Mouse (Mus musculus) adrenal gland, postnatal 36 days (tissue): ENCODE measurements around the gene Inpp5k. TPM values are rescaled to one million over a fixed set of nuclear protein-coding genes. Genes with fewer than 3 reads are reported as not detected.
A peak's percentile ranks its signal among the peaks of the same experiment; 100 is the strongest.

Experiments used
- DNase-seq, 2 experiments: peaks; one replicate each; pipeline ENCODE4 v3.0.0; 2021; ENCODE audit warnings: mixed read lengths in 1 of 2
- total RNA-seq, 2 experiments: library from RNA; stranded (reverse); gene quantifications; 2 replicates each; pipeline ENCODE4 v1.2.3; 2021

Gene Inpp5k
- total RNA-seq, 2 experiments from 2014 or later: 27.9 to 48.1 TPM

DNA sequence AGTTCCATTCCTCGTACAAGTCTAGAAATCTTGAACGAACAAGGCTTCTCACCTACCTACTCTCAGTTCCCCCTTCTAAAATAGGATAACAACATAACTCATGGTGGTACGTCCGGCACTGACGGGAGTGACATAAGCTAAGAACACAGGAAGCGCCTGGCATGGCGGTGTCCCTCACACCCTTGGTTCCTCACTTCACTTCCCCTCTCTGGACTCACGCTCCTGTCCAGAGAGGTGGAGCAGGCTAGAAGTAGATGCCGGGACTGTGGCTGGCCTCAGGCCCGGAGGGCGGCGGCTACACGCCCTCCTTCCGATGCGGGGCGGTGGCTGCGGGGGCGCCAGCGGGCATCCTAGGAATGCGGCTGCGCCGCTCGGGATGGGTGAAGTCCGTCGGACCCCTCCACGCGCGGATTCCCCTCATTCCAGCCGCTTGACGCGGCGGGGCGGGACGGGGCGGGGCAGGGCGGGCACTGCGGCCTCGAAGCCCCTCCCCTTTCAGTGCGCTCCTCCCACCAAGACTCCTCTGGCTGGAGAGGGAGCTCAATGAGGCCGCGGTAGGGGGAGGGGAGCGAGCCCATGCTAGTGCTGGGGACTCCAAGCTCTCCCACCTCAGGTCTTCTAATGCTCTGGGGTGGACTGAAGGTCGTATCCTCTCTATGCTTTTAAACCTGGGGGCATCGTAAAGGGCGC lies 23.1 kb downstream of the Inpp5k start:
- peak; percentile 84 to 89 for DNase-seq

DNA sequence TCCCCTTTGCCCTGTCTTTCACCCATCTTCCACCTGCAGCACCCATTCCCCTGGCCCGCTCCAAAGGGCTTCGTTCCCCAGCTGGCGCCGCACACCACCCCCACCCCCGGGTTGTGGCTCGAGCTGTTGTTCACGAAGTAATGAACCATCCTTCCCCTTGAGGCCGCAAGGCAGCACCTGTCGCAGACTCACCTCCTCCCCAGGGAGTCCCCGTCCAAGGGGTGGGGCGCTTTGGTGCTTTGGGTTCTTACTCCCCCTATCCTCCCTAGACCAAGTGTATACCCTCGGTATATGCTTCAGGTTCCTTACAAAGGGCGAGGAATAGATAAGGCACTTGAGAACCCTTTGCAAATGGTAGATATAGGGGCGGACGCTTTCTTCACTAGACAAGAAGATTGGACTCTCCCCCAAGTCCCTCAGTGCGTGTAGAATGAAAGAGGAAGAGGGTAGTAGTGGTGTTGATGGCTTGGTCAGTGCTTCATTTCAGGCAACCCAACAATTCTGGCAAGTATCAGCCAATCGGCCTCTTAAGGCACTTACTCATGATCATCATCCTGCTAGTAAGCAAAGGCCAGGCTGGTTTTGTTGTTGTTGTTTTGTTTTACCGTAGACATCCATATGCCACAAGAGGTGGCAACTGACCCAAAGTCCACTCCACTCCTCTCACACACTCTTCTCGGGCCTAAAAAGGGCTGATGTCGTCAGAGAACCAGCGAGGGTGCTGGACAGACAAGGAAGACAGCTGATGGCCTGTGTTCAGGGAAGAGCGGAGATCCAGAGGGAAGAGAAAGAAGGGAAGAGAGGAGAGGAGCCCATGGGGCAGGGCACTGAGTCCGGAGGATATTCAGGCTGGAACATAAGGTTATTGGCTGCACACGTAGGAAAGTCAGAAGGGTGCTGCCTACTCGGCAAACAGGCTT lies 23.9 kb downstream of the Inpp5k start:
- peak in 1 of 2 experiments; percentile 43 for DNase-seq

DNA sequence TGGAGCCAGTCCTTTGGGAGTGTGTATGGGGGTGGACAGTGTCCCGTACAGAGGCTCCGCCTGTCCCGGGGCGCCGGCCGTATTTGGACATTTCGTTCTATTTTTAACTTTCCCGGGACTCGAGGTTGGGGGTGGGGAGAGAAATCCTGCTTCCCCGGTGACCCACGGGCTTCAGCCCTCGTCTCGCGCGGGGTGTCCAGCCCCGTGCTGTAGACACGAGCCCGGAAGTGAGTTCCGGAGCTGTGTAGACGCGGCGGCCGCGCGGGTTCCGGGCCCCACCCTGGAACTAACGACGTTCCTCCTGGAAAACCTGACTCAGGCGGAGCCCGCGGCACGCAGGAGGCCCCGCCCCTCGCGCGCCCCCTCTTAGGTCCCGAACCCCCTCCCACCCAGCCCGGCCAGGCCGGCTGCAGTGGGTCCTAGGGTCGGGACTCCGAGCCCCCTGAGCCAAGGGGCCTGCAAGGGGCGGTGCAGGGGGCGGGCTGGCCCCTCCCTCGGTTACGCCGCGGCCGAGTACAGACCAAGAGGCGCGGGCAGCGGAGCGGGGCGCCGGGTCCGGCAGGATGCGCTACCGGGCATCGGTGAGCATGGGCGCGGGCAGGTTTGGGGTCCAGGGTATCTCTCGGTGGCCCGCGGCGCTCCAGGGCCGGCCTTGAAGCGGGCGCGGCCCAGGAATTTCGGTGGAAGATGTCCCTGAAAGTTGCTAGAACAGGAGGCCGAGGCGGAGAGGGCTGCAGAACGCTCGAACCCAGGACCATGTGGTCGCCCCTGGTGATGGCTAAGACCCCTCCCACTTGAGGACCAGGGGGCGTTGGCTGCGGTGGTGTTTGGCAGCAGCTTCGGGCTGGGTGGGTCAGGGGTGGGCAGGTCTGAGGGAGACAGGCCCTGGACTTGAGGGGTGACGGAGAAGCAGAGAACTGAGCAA lies 25.1 kb downstream of the Inpp5k start:
- DNase-seq: peak; percentile 85 to 89

DNA sequence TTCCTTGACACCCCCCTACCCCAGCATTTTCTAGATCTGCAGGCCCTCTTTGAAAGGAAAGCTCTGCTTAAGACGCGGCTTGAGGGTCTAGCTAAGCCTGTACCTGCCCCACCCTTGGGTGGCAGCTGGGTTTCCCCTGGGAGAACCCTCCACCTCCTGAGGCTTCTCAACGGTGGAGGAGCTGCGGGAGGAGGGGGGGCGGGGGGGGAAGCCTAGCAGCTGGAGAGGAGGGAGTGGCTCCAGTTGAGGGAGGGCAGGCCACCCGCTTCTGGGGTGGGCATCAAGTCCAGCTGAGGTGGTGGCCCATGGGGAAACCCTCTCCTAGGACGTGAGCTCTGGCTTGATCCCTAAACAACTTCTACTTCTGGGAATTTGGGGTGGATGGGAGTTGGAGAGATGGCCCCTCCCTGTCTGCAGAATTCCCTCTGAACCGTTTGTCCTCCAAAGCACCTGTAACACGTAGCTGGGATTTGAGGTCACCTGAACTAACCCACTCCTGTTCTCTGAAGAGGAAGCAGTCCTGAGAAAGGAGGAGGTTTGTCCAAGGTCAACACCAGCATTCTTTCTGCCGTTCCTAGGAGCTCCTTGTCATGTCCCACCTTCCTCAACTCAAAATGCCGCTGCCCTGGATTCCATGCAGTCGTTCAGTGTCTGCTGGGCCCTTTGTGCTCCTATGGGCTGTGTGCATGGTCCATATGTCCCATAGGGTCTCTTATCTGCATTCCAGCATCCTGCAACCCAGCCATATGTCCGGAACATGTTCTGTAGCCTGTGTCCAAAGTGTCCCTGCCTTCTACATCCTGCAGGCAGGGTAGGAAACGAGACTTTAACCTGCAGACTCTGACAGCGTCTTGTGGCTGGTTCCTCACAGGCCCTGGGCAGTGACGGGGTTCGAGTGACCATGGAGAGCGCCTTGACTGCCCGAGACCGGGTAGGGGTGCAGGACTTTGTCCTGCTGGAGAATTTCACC lies 26.1 kb downstream of the Inpp5k start:
- no peak for DNase-seq

DNA sequence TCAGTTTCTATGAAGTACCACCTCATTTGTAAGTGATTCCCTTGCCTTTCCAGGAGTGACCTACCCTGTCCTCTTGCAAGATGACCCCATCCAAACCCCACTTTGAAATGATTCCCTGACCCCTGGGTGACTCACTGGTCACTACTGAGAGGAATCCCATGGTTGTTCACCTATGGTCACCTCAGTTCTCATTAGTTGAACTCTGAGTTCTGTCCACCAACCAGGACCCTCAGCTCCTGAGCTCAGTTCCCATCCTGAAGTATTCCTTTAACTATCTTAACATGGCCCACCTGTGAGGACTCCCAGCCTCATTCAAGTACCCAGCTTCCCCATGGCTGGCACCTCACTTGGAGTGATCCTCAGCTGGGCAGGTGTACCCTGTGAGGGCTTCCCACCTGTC lies 27.1 kb downstream of the Inpp5k start:
- no peak for DNase-seq

DNA sequence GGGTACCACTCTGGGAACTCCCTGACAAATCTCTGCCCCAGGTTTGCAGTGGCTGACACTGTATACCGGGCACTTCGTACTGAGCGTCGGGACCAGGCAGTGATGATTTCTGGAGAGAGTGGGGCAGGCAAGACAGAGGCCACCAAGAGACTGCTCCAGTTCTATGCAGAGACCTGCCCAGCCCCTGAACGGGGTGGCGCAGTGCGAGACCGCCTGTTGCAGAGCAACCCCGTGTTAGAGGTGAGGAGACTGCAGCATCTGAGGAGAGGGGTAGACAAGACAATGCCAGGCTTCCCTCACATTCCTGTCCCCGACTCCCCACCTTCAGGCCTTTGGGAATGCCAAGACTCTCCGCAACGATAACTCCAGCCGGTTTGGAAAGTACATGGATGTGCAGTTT lies 27.5 kb downstream of the Inpp5k start:
- no peak for DNase-seq

DNA sequence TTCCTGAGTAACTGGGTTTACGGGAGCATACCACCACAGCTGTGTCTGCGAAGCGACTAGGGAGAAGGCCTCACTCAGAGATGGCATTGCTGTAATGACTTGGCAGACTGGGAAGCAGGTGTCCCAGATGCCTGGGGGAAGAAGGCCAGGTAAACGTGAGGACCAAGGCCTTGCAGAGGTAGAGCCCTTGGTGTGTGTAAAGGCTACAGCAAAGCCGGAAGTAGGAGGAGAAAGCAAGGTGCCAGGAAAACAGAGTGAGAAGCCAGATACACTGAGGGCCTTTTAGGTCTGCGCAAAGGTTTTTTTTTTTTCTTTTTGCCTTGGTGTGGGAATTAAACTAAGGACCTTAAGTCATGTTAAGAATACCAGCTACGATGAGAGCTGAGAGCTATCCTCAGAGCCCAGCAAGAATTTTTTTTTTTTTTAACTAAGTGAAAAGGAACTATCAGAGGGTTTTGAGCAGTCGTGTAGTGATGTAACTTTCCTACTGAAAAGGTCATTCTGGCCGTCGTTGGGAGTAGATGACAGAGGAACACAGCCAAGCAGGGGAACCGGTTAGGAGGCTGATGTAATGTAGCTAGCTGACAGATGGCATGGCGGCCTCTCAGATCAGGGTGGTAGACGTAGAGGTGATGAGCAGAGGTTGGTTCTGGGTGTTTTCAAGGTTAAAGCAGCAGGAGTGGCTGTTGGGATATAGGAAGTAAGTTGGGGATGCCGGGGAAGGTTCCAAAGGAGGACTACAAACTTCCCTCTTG lies 28.4 kb downstream of the Inpp5k start:
- peak; percentile 40 to 48 for DNase-seq

DNA sequence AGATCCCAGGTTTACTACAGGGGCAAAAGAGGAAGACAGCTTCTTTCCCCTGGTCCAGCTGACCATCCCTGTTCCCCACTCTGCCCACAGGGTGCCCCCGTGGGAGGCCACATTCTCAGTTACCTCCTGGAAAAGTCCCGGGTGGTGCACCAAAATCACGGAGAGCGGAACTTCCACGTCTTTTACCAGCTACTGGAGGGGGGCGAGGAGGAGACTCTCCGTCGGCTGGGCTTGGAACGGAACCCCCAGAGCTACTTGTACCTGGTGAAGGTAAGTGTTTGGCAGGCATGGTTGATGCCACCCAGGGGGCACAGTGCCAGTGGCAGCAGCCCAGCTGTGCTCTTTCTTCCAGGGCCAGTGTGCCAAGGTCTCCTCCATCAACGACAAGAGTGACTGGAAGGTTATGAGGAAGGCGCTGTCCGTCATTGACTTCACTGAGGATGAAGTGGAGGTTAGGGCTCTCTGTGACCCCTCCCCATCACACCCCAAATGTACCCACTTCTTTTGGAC lies 29.3 kb downstream of the Inpp5k start:
- DNase-seq: peak; percentile 63 to 70

DNA sequence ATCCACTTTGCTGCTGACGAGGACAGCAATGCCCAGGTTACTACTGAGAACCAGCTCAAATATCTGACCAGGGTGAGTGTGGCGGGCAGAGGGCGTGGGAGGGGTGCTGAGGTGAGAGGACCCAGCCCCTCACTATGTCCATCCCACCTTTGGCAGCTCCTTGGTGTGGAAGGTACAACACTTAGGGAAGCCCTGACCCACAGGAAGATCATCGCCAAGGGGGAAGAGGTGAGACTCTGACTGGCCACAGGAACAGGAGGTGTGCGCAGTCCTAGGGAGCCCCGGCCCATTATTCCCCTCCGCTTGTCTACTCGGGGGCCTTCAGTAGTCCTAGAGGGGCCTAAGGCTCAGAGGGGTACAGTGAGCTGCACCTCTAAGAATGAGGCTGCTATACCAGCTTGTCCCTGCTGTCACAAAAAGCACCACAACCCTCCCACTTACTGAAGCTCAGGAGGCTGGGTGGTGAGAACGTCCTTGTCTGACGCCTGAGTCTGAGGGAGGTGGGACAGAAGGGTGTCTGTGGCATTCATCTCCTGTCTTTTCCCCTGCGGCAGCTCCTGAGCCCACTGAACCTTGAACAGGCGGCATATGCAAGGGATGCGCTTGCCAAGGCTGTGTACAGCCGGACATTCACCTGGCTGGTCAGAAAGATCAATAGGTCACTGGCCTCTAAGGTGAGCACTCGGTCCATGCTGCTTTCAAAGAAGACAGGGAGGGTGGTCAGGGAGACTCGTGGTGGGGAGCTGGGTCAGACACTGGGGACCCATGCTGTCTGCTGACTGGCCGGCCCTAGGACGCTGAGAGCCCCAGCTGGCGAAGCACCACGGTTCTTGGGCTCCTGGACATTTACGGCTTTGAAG lies 30.4 kb downstream of the Inpp5k start:
- no peak for DNase-seq

DNA sequence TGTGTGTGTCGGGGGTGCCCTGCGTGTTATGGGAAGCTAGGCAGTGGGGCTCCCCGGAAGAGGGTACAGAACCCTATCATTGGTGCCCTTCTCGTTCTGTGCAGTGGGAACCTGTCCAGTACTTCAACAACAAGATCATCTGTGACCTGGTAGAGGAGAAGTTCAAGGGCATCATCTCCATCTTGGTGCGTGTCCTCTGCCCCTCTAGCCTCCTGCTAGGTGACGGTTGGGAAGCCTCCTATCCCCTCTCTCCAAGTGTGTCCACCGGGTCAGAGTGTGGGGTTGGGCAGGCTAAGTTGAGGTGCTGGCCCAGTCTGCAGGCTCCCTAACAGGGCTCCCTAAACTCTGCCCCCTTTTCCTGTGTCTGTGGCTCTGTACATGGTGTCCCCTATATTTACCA lies 31.3 kb downstream of the Inpp5k start:
- no peak for DNase-seq

DNA sequence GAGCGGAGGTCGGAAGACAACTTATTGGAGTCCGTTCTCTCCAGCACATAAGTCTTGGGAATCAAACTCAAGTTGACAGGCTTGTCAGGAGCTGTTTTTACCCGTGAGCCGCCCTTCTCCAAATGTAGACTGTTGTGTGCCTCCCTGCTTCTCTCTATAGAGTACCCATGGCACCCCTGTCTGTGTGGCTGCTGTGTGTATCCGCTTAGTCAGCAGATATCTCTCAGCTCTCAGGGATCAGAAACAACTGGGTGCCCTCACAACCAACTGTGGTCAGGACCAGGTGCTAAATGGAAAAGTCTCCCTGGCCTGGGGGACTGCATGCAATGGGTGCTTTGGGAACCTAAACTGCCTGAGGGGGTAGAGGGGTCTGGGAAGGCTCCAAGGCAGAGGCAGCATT lies 35.5 kb downstream of the Inpp5k start:
- no peak for DNase-seq

DNA sequence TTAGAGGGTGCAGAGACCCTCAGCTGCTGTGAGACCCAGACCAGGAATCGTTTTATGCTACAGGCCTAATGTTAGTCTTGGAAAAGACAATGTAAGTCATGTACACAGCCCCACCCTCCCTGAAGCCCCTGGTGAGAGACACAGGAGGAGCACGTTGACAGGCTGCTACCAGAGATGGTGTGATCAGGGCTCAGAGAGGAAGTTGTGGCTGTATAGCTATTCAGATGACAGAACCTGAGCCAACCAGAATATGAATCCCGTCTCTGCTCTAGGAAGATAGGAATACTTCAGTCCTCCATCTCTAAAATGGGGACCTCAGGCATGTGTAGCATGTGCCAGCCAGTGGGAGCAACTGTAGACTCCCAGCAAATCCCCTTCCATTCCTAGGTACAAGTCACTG lies 37.8 kb downstream of the Inpp5k start:
- no peak for DNase-seq

DNA sequence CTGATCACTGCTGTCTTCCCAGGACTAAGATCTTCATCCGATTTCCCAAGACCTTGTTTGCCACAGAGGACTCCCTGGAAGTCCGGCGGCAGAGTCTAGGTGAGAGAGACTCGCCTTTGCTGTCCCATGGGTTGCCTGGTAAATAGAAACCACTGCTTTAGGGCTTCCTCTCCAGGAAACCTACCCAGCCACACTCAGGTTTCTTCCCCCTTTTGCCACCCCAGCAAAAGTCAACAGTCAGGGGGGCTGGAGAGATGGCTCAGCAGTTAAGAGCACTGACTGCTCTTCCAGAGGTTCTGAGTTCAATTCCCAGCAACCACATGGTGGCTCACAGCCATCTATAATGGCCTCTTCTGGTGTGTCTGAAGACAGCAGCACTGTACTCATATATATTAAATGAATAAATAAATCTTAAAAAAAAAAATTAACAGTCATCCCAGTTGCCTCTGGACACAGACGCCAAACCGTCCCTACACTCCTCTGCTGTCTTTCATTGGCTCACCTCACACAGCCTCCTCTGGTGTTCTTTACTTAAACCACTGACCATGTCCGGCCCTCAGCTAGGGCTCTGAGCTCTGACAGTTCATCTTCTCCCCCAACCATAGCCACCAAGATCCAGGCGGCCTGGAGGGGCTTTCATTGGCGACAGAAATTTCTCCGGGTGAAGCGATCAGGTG lies 38.5 kb downstream of the Inpp5k start:
- no peak for DNase-seq

DNA sequence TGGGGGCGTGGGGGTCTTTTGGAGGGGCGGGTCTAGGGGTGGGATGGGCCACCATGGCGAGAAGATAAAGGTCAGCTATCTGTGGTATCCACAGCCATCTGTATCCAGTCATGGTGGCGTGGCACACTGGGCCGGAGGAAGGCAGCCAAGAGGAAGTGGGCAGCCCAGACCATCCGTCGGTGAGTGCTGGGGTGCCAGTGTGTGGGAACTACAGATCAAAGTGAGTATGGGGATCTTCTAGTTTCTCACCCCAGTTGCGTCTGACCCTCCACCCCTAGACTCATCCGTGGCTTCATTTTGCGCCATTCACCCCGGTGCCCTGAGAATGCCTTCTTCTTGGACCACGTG lies 39.0 kb downstream of the Inpp5k start:
- no peak for DNase-seq

DNA sequence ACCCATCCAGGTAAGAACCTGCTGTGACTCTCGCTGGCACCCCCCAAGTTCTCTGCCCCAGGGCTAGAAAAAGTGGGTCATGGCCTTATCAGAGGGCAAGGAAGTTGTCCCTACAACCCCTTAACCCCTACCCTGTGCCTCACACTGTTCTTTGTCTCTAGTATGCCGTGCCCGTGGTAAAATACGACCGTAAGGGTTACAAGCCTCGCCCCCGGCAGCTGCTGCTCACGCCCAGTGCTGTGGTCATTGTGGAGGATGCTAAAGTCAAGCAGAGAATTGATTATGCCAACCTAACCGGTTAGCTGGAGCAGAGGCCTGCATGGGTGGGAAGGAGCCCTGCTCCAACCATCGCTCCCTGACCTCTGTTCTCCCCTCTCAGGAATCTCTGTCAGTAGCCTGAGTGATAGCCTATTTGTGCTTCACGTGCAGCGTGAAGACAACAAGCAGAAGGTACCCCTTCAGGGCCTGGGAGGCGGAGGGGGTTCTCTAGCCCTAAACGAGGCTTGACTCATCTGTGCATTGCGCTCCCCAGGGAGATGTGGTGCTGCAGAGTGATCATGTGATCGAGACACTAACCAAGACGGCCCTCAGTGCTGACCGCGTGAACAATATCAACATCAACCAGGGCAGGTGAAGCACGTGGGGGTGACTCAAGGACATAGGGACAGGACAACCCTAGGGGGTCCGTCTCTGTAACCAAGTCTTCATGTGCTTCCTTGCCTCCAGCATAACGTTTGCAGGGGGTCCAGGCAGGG lies 40.8 kb downstream of the Inpp5k start:
- DNase-seq: no peak

DNA sequence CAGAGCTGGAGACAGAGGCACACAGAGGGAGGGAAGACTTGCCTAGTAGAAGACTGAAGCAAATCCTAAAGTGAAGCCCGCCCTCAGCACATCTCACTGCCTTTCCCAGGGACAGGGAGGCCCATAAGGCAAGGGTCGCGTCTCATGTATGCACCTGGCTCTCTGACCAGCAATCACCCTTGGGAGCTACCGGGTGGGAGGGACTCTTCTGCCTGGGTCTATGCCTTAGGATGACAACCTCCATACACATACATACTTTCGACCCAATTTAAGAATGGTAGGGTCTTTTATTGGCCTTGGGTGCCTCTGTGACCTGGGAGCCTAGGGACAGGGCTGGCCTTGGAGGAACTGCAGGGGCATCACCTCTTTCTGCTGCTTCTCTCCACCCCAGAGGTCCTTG lies 42.6 kb downstream of the Inpp5k start:
- no peak for DNase-seq

DNA sequence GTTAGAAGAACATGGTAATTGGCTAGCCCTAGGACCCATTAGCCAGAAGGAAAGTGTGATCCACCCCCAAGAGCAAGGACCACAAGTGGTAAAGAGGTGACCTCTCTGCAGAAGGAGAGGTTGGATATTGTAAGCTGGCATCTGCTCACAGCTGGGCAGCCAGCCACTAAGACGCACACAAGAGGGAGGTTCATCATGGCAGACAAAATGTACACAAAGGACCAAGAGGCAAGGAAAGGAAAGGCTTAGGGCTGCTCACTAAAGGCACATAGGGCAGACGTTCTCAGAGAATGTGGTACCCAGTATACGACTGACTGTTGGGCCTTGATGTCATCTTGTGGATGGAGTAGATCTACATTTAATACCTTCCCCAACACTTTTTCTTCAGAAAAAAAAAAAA lies 44.1 kb downstream of the Inpp5k start:
- DNase-seq: no peak
